Mouse (Mus musculus) layer of hippocampus, adult 9-11 months (tissue): ENCODE results near the gene Nt5dc2.

Experiments used
- DNase-seq: peaks from one replicate; pipeline ENCODE4 v3.0.0; 2022

Nt5dc2 gene

DNA sequence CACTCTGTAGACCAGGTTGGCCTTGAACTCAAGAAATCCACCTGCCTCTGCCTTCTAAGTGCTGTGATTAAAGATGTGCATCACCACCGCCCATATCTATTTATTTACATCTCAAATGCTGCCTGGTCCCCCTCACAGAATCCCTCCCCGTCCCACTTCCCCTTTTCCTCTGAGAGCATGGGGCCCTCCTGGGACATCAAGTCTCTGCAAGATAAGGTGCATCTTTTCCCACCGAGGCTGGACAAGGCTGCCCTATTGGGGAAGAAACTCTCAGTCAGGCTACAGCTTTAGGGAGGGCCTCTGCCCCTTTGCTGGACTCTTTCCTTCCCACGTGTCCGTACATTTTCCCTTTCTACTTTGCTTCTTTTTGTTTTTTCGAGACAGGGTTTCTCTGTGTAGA, 38.7 kb downstream of the Nt5dc2 start:
- DNase-seq: no peak

DNA sequence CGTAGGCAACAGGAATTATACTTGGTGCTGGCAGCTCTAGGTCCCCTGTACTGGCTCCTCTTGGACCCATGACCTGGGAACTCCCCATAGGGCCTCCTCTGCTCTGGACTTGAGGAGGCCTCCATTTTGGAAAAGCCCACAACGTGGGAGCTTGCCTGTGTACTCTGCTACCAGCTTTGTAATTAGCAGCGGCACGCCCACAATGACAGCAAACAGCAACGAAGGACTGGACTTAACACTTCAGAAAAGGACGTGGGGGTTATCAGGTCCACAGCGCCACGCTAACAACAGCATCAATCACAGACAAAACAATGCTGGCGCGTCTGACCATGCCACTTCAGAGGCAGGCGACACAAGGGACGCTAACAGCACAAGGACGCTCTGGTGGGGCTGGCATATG, 40.1 kb downstream of the Nt5dc2 start:
- no peak for DNase-seq

- DNase-seq: no peak
Observed at GRCm38 (mm10) chr14:31171386-31171785, 40.5 kb downstream of the Nt5dc2 start.

GRCm38 (mm10) chr14:31171821-31172220, 41.0 kb downstream of the Nt5dc2 start:
- DNase-seq: no peak

GRCm38 (mm10) chr14:31172781-31173455, 42.1 kb downstream of the Nt5dc2 start:
- DNase-seq: no peak

GRCm38 (mm10) chr14:31173537-31173936, 42.7 kb downstream of the Nt5dc2 start:
- no peak for DNase-seq

GRCm38 (mm10) chr14:31177287-31177686, 46.4 kb downstream of the Nt5dc2 start:
- DNase-seq: no peak

- DNase-seq: no peak
Observed at GRCm38 (mm10) chr14:31177715-31178114, 46.9 kb downstream of the Nt5dc2 start.

GRCm38 (mm10) chr14:31179677-31180365, 49.0 kb downstream of the Nt5dc2 start:
- DNase-seq: no peak

DNA sequence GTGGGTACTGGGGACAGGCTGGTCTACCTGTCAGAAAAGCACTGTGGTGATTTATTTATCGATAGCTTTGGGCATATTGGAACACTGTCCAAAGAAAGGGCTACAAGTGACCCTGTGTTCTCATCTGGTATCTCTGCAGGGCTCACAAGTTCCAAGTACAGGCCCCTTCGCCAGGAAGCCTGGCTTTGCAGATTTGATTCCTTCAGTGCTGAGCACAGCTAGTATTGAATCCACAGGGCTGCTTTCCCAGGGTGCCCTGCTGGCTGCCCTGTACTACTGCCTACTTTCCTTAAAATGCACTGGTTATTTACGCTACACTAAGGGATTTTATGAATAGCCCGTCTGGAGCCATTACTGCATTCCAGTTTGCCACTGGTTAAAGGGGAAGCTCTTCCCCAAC, 50.7 kb downstream of the Nt5dc2 start:
- no peak for DNase-seq

- DNase-seq: no peak
Observed at GRCm38 (mm10) chr14:31182786-31183290, 52.0 kb downstream of the Nt5dc2 start.

DNA sequence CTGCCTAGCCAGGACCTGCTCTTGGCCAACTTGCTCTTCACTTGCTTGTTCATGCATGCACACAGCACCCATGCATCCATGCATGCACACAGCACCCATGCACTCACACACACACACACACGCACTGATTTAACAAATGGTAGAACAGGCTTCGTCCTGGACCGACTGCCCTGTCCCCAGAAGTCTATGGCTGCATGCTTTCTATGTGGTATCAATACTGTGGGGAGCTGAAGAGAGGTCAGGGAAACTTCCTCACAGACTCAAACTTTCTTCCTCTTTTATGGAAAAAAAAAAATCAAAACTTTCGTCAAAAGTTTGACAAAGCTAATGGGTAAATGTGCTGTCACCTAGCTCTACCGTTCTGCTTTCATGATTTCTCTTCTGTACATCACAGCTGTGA, 52.7 kb downstream of the Nt5dc2 start:
- no peak for DNase-seq

GRCm38 (mm10) chr14:31184195-31184594, 53.3 kb downstream of the Nt5dc2 start:
- DNase-seq: no peak

- no peak for DNase-seq
Observed at GRCm38 (mm10) chr14:31186656-31187055, 55.8 kb downstream of the Nt5dc2 start.
